Mouse (Mus musculus): ENCODE results near the gene Ccr1.

GRCm38 (mm10) chr9:123978308-123978707, 9.8 kb upstream of the Ccr1 start, which contains the start of gene Ccr1l1:
- no peak for TF ChIP-seq POLR2A (IDR thresholded peaks at IDR 0.05; ENCODE audit: low read depth, low read length)
- TF ChIP-seq CTCF (IDR thresholded peaks at IDR 0.05; ENCODE audit: extremely low read depth, insufficient read length, insufficient replicate concordance, low read depth, low read length), result no peak
